Mouse (Mus musculus) CH12.LX (cell line): ENCODE measurements around the gene Pak2. TPM values are rescaled to one million over a fixed set of nuclear protein-coding genes. Genes with fewer than 3 reads are reported as not detected.

Experiments used
- DNase-seq: peaks from one replicate; pipeline ENCODE4 v3.0.0-alpha.2; 2013; ENCODE audit errors: extremely low read depth
- H3K27ac ChIP-seq: 2 replicates; pipeline ENCODE4 v1.5.1; 2012; ENCODE audit warnings: low read depth, mild to moderate bottlenecking, control low read depth, moderate library complexity; ENCODE audit not compliant: insufficient read depth
- H3K27me3 ChIP-seq: replicated peaks from 2 replicates; pipeline ENCODE3; 2012; ENCODE audit warnings: inconsistent platforms
- H3K36me3 ChIP-seq, 2 experiments: replicated peaks in 1 of 2; 2 replicates each; pipeline versions ENCODE3 to v1.6.1; 2012; ENCODE audit warnings: inconsistent platforms in 1 of 2, low read length in 1 of 2, mild to moderate bottlenecking in 1 of 2, mixed read lengths in 1 of 2, moderate library complexity in 1 of 2; ENCODE audit not compliant: control insufficient read depth in 1 of 2, insufficient read depth in 1 of 2
- H3K4me1 ChIP-seq, 2 experiments: 2 replicates each; pipeline ENCODE4 v1.6.1; 2012; ENCODE audit warnings: inconsistent platforms in 1 of 2, moderate library complexity in 1 of 2; ENCODE audit not compliant: insufficient read depth in 2 of 2, control insufficient read depth in 1 of 2
- H3K4me2 ChIP-seq: 2 replicates; pipeline ENCODE4 v1.6.1; 2012; ENCODE audit warnings: low read depth, mild to moderate bottlenecking, control low read depth; ENCODE audit not compliant: poor library complexity, insufficient read depth, severe bottlenecking
- H3K4me3 ChIP-seq, 3 experiments: fragments of 150-350 bp in 1 of 3; sonication (generic) in 1 of 3; replicated peaks in 1 of 3; 2 replicates each; pipeline versions ENCODE3 to v1.5.1; 2011 to 2012; ENCODE audit warnings: low read depth in 2 of 3, low read length in 2 of 3, mild to moderate bottlenecking in 2 of 3, moderate library complexity in 2 of 3, control low read depth in 1 of 3, improper control_type of control experiment in 1 of 3, inconsistent platforms in 1 of 3, mixed read lengths in 1 of 3; ENCODE audit not compliant: poor library complexity in 1 of 3
- H3K79me2 ChIP-seq: replicated peaks from 2 replicates; pipeline ENCODE4 v1.6.1; 2012; ENCODE audit warnings: mild to moderate bottlenecking, moderate library complexity; ENCODE audit not compliant: control insufficient read depth, poor library complexity, insufficient read depth, severe bottlenecking; ENCODE audit errors: extremely low read depth
- H3K9ac ChIP-seq: 2 replicates; pipeline ENCODE4 v1.6.1; 2012; ENCODE audit warnings: low read depth, mild to moderate bottlenecking, control low read depth, moderate library complexity; ENCODE audit not compliant: insufficient read depth
- H3K9me3 ChIP-seq: replicated peaks from 2 replicates; pipeline ENCODE3; 2012; ENCODE audit warnings: low read length, inconsistent platforms, mixed read lengths
- BHLHE40 ChIP-seq: IDR thresholded peaks from 2 replicates; pipeline ENCODE4 v1.6.1; 2011; ENCODE audit warnings: mild to moderate bottlenecking, low read depth, low read length, improper control_type of control experiment
- CHD1 ChIP-seq: IDR thresholded peaks from 2 replicates; pipeline ENCODE4 v1.6.1; 2012; ENCODE audit warnings: low read depth, low read length, improper control_type of control experiment, inconsistent platforms
- CHD2 ChIP-seq: IDR thresholded peaks from 2 replicates; pipeline ENCODE4 v1.6.1; 2011; ENCODE audit warnings: low read length, improper control_type of control experiment
- CTCF ChIP-seq, 2 experiments: IDR thresholded peaks in 1 of 2; conservative IDR thresholded peaks in 1 of 2; 2 replicates each; pipeline ENCODE4 v1.5.1; 2011 to 2012; ENCODE audit warnings: low read depth in 2 of 2, low read length in 2 of 2, improper control_type of control experiment in 1 of 2, inconsistent platforms in 1 of 2, mild to moderate bottlenecking in 1 of 2, moderate library complexity in 1 of 2
- ELF1 ChIP-seq: IDR thresholded peaks from 2 replicates; pipeline ENCODE4 v1.6.1; 2014; ENCODE audit warnings: low read depth, mild to moderate bottlenecking, inconsistent platforms, low read length, improper control_type of control experiment
- JUN ChIP-seq: IDR thresholded peaks from 2 replicates; pipeline ENCODE4 v1.6.1; 2011; ENCODE audit warnings: low read depth, mild to moderate bottlenecking, low read length, improper control_type of control experiment, moderate library complexity; ENCODE audit not compliant: insufficient read depth
- KAT2A ChIP-seq: IDR thresholded peaks from 2 replicates; pipeline ENCODE4 v1.6.1; 2012; ENCODE audit warnings: low read length, improper control_type of control experiment, inconsistent platforms; ENCODE audit not compliant: insufficient replicate concordance
- MAFK ChIP-seq: IDR thresholded peaks from 2 replicates; pipeline ENCODE4 v1.6.1; 2011; ENCODE audit warnings: low read length, improper control_type of control experiment; ENCODE audit not compliant: insufficient replicate concordance
- MAX ChIP-seq: IDR thresholded peaks from 2 replicates; pipeline ENCODE4 v1.6.1; 2011; ENCODE audit warnings: low read length, improper control_type of control experiment
- MAZ ChIP-seq: IDR thresholded peaks from 2 replicates; pipeline ENCODE4 v1.6.1; 2012; ENCODE audit warnings: low read depth, mild to moderate bottlenecking, inconsistent platforms, low read length, improper control_type of control experiment, moderate library complexity
- MEF2A ChIP-seq: IDR thresholded peaks from 2 replicates; pipeline ENCODE4 v1.6.1; 2014; ENCODE audit warnings: low read depth, mild to moderate bottlenecking, inconsistent platforms, low read length, improper control_type of control experiment, borderline replicate concordance
- MXI1 ChIP-seq: IDR thresholded peaks from 2 replicates; pipeline ENCODE4 v1.6.1; 2011; ENCODE audit warnings: mild to moderate bottlenecking, low read depth, low read length, improper control_type of control experiment
- MYC ChIP-seq: IDR thresholded peaks from 2 replicates; pipeline ENCODE4 v1.6.1; 2011; ENCODE audit warnings: low read depth, mild to moderate bottlenecking, improper control_type of control experiment, low read length
- NRF1 ChIP-seq: IDR thresholded peaks from 2 replicates; pipeline ENCODE4 v1.6.1; 2014; ENCODE audit warnings: low read depth, mild to moderate bottlenecking, inconsistent platforms, low read length, improper control_type of control experiment, moderate library complexity
- POLR2A ChIP-seq: IDR thresholded peaks from 2 replicates; pipeline ENCODE4 v1.6.1; 2011; ENCODE audit warnings: low read depth, mild to moderate bottlenecking, improper control_type of control experiment, low read length
- SMC3 ChIP-seq: IDR thresholded peaks from 2 replicates; pipeline ENCODE4 v1.6.1; 2011; ENCODE audit warnings: low read depth, low read length, improper control_type of control experiment
- TBP ChIP-seq: conservative IDR thresholded peaks from 2 replicates; pipeline ENCODE4 v1.6.1; 2011; ENCODE audit warnings: low read depth, low read length, improper control_type of control experiment
- TCF12 ChIP-seq: IDR thresholded peaks from 2 replicates; pipeline ENCODE4 v1.6.1; 2014; ENCODE audit warnings: low read depth, mild to moderate bottlenecking, inconsistent platforms, low read length, improper control_type of control experiment
- UBTF ChIP-seq: IDR thresholded peaks from 2 replicates; pipeline ENCODE4 v1.6.1; 2012; ENCODE audit warnings: low read depth, mild to moderate bottlenecking, inconsistent platforms, low read length, improper control_type of control experiment, moderate library complexity
- ZKSCAN1 ChIP-seq: IDR thresholded peaks from 2 replicates; pipeline ENCODE4 v1.6.1; 2012; ENCODE audit warnings: low read depth, inconsistent platforms, low read length, improper control_type of control experiment, borderline replicate concordance
- ZNF384 ChIP-seq: IDR thresholded peaks from 2 replicates; pipeline ENCODE4 v1.6.1; 2012; ENCODE audit warnings: low read depth, low read length, improper control_type of control experiment, inconsistent platforms
- dilution Hi-C: fragments of 300-500 bp; cut with MboI; formaldehyde crosslinking; loops from 2 replicates; pipeline ENCODE4 v1.14.3; 2020; ENCODE audit warnings: low sequenced_read_pairs; ENCODE audit not compliant: extremely low pct_unique_long_range_greater_than_20kb, extremely low pct_ligation_motif_present
- in situ Hi-C: fragments of 300-500 bp; cut with MboI; formaldehyde crosslinking; loops from 3 replicates; pipeline ENCODE4 v1.14.3; 2019; ENCODE audit warnings: low sequenced_read_pairs, low pct_ligation_motif_present, low pct_unique_long_range_greater_than_20kb, mixed read lengths
- polyA plus RNA-seq: library from polyadenylated mRNA; unstranded; fragments of >175 nt; gene quantifications from 2 replicates; pipeline ENCODE4 v1.2.1, GENCODE M21; 2012; ENCODE audit warnings: low read depth; ENCODE audit not compliant: insufficient read length
- total RNA-seq, 2 experiments: library from RNA; depleted of rRNA; stranded (reverse); fragments of 300-350 nt in 1 of 2; fragments of >200 nt in 1 of 2; gene quantifications; 2 replicates each; pipeline ENCODE4 v1.2.3; 2012 to 2014

Gene Pak2
- total and polyA plus RNA-seq, 3 experiments = 37.2 to 79.7 (median 73.1) TPM

GRCm38 (mm10) chr16:32078408-32078990 is 643 bp downstream of the Pak2 start (continued):
- TF ChIP-seq ZKSCAN1 (no peak), MAX (no peak; the same call in none of the 2 replicates)

GRCm38 (mm10) chr16:32077648-32078407 is 1.3 kb downstream of the Pak2 start:
- dilution Hi-C loops = no loop called here
- DNase-seq = peak; percentile 35
- Histone ChIP-seq H3K9me3 (no peaks in the 10 kb centered on the region), H3K79me2 (peaks cover 53% of the 10 kb centered on the region), H3K27me3 (no peaks in the 10 kb centered on the region), H3K4me1 (peaks cover 9 to 45% of the 10 kb centered on the region in 2 experiments), H3K9ac (peak overlapping the region; percentile 88), H3K36me3 (peaks cover 0 to 19% of the 10 kb centered on the region in 2 experiments), H3K4me3 (peak overlapping the region; percentile 68 to 87 (median 81)), H3K4me2 (peak overlapping the region; percentile 100), H3K27ac (no peak overlapping the region)
- TF ChIP-seq BHLHE40 (peak; percentile 86), KAT2A (no peak), MAX (peak; percentile 74; the same call in 1 of the 2 replicates), NRF1 (no peak), POLR2A (no peak), MYC (peak; percentile 34; the same call in 1 of the 2 replicates), MXI1 (peak; percentile 89), MAFK (no peak), CHD2 (no peak), SMC3 (no peak), ELF1 (no peak), UBTF (no peak), CHD1 (no peak; the same call in 1 of the 2 replicates), ZNF384 (0 out of 2 replicates have a peak, but pooled peaks have one; percentile 19), CTCF (conservative IDR thresholded peaks at IDR 0.05 in 1 of 2, IDR thresholded peaks at IDR 0.05 in 1 of 2; ENCODE audit: low read depth in 2 of 2, low read length in 2 of 2) (no peak), MAZ (no peak)
- in situ Hi-C loops = no loop called here

- TF ChIP-seq MEF2A (no peak), BHLHE40 (no peak), POLR2A (no peak), TBP (no peak), TCF12 (no peak), UBTF (no peak), MYC (no peak), JUN (no peak)
- in situ Hi-C loops = no loop called here
- Histone ChIP-seq H3K79me2 (peaks cover 65% of the 10 kb centered on the region), H3K27ac (no peak overlapping the region), H3K4me1 (peaks cover 9 to 54% of the 10 kb centered on the region in 2 experiments), H3K27me3 (no peaks in the 10 kb centered on the region), H3K36me3 (peaks cover 4 to 25% of the 10 kb centered on the region in 2 experiments), H3K9me3 (no peaks in the 10 kb centered on the region), H3K4me2 (peak overlapping the region; percentile 92), H3K4me3 (peak overlapping the region in 1 of 3 experiments; percentile 5), H3K9ac (peak overlapping the region; percentile 88; the same call in 1 of the 2 replicates)
- no peak for DNase-seq
- dilution Hi-C loops = no loop called here
Measured at GRCm38 (mm10) chr16:32076406-32076805, 2.7 kb downstream of the Pak2 start.
